Mouse (Mus musculus): ENCODE measurements around the gene Enc1.

- TF ChIP-seq POLR2A (IDR thresholded peaks at IDR 0.05; ENCODE audit: borderline replicate concordance, extremely low read depth, insufficient read depth, insufficient read length, poor library complexity, severe bottlenecking) (peak; percentile 19; the same call in 1 of the 2 replicates), CTCF (IDR thresholded peaks at IDR 0.05; ENCODE audit: borderline replicate concordance, extremely low read depth, insufficient read depth, insufficient read length) (peak; percentile 59; the same call in 1 of the 2 replicates)
Measured at GRCm38 (mm10) chr13:97239343-97240180, 1.3 kb upstream of the Enc1 start.

Data from brain, embryonic 14.5 days (tissue).